Mouse (Mus musculus): ENCODE data around the gene Rpl36a-ps1. TPM values are rescaled to one million over a fixed set of nuclear protein-coding genes. Genes with fewer than 3 reads are reported as not detected.
"Not testable (repeated sequence)": the region's sequence is repeated elsewhere in the genome, so short reads cannot be mapped to it uniquely, and the experiment has no call there.

Gene Rpl36a-ps1
- polyA plus RNA-seq (2014; fragmentation: Nextera tagmentation; extraction: Ambion mirVana): 1.6 and 2.5 TPM in 2 replicates

GRCm38 (mm10) chr14:98994218-98994617, at the start of gene Rpl36a-ps1:
Gene Rpl36a-ps1 (minus strand): TSS chr14:98994318.
- no peaks in the 10 kb centered on the region for H3K9me3 ChIP-seq (ENCODE audit: control insufficient read depth, low read length)
- no peaks in the 10 kb centered on the region for H3K4me1 ChIP-seq (ENCODE audit: control insufficient read depth, insufficient read depth, low read length)
- no peaks in the 10 kb centered on the region for H3K27me3 ChIP-seq (ENCODE audit: control insufficient read depth, insufficient read depth, low read length)
- ATAC-seq (ENCODE audit: insufficient read depth, low FRiP score, low TSS enrichment) (no peak), DNase-seq (ENCODE audit: low spot score) (no peak)
- H3K4me2 ChIP-seq (ENCODE audit: low read depth): no peak within 1 kb of the TSS
- WGBS: 98% methylated on average over 7 of the region's 7 CpGs
- H3K36me3 ChIP-seq (ENCODE audit: control insufficient read depth, insufficient read depth, low read length): no peaks in the 10 kb centered on the region
- no peak within 1 kb of the TSS for H3K4me3 ChIP-seq (ENCODE audit: low read depth, low read length)
- H3K27ac ChIP-seq (ENCODE audit: low read depth, low read length): no peak within 1 kb of the TSS
- H3K9ac ChIP-seq (ENCODE audit: low read length): no peak within 1 kb of the TSS

GRCm38 (mm10) chr14:99043499-99043898, 49.4 kb upstream of the Rpl36a-ps1 start:
- Histone ChIP-seq H3K4me3 (ENCODE audit: low read depth, low read length) (no peak overlapping the region), H3K27ac (ENCODE audit: low read depth, low read length) (no peak overlapping the region), H3K9ac (ENCODE audit: low read length) (no peak overlapping the region), H3K36me3 (ENCODE audit: control insufficient read depth, insufficient read depth, low read length) (no peaks in the 10 kb centered on the region; the same call in 1 of the 2 replicates), H3K27me3 (ENCODE audit: control insufficient read depth, insufficient read depth, low read length) (no peaks in the 10 kb centered on the region), H3K4me2 (ENCODE audit: low read depth) (no peak overlapping the region), H3K4me1 (ENCODE audit: control insufficient read depth, insufficient read depth, low read length) (peaks cover 11% of the 10 kb centered on the region), H3K9me3 (ENCODE audit: control insufficient read depth, low read length) (no peaks in the 10 kb centered on the region)
- WGBS: 50% methylated on average over 1 of the region's 1 CpGs
- DNase-seq (ENCODE audit: low spot score): no peak
- ATAC-seq (ENCODE audit: insufficient read depth, low FRiP score, low TSS enrichment): no peak

- no peaks in the 10 kb centered on the region; the same call in 1 of the 2 replicates for H3K36me3 ChIP-seq (ENCODE audit: control insufficient read depth, insufficient read depth, low read length)
- DNase-seq (ENCODE audit: low spot score): no peak
- H3K9ac ChIP-seq (ENCODE audit: low read length): no peak overlapping the region
- 76% methylated on average over 4 of the region's 4 CpGs for WGBS
- H3K4me2 ChIP-seq (ENCODE audit: low read depth): no peak overlapping the region
- no peak overlapping the region for H3K27ac ChIP-seq (ENCODE audit: low read depth, low read length)
- H3K27me3 ChIP-seq (ENCODE audit: control insufficient read depth, insufficient read depth, low read length): no peaks in the 10 kb centered on the region
- no peak overlapping the region for H3K4me3 ChIP-seq (ENCODE audit: low read depth, low read length)
- H3K9me3 ChIP-seq (ENCODE audit: control insufficient read depth, low read length): no peaks in the 10 kb centered on the region
- peaks cover 11% of the 10 kb centered on the region for H3K4me1 ChIP-seq (ENCODE audit: control insufficient read depth, insufficient read depth, low read length)
- ATAC-seq (ENCODE audit: insufficient read depth, low FRiP score, low TSS enrichment): no peak
Measured at GRCm38 (mm10) chr14:99041416-99041815, 47.3 kb upstream of the Rpl36a-ps1 start.

GRCm38 (mm10) chr14:99039308-99039707, 45.2 kb upstream of the Rpl36a-ps1 start:
- not testable (repeated sequence) for H3K27me3 ChIP-seq (ENCODE audit: control insufficient read depth, insufficient read depth, low read length); ATAC-seq (ENCODE audit: insufficient read depth, low FRiP score, low TSS enrichment); H3K9ac ChIP-seq (ENCODE audit: low read length); H3K4me3 ChIP-seq (ENCODE audit: low read depth, low read length); DNase-seq (ENCODE audit: low spot score); H3K27ac ChIP-seq (ENCODE audit: low read depth, low read length); H3K4me1 ChIP-seq (ENCODE audit: control insufficient read depth, insufficient read depth, low read length); H3K9me3 ChIP-seq (ENCODE audit: control insufficient read depth, low read length); H3K36me3 ChIP-seq (ENCODE audit: control insufficient read depth, insufficient read depth, low read length); H3K4me2 ChIP-seq (ENCODE audit: low read depth)
- WGBS: 63% methylated on average over 5 of the region's 5 CpGs

GRCm38 (mm10) chr14:99037703-99038102, 43.6 kb upstream of the Rpl36a-ps1 start:
- Histone ChIP-seq H3K9me3 (ENCODE audit: control insufficient read depth, low read length) (no peaks in the 10 kb centered on the region), H3K9ac (ENCODE audit: low read length) (no peak overlapping the region), H3K4me1 (ENCODE audit: control insufficient read depth, insufficient read depth, low read length) (no peaks in the 10 kb centered on the region), H3K36me3 (ENCODE audit: control insufficient read depth, insufficient read depth, low read length) (no peaks in the 10 kb centered on the region; the same call in none of the 2 replicates), H3K27me3 (ENCODE audit: control insufficient read depth, insufficient read depth, low read length) (no peaks in the 10 kb centered on the region), H3K4me2 (ENCODE audit: low read depth) (no peak overlapping the region), H3K27ac (ENCODE audit: low read depth, low read length) (no peak overlapping the region), H3K4me3 (ENCODE audit: low read depth, low read length) (no peak overlapping the region)
- ATAC-seq (ENCODE audit: insufficient read depth, low FRiP score, low TSS enrichment) (no peak), DNase-seq (ENCODE audit: low spot score) (no peak)
- 82% methylated on average over 2 of the region's 2 CpGs for WGBS

- H3K36me3 ChIP-seq (ENCODE audit: control insufficient read depth, insufficient read depth, low read length): no peaks in the 10 kb centered on the region; the same call in none of the 2 replicates
- WGBS: 84% methylated on average over 4 of the region's 4 CpGs
- no peak overlapping the region for H3K27ac ChIP-seq (ENCODE audit: low read depth, low read length)
Measured at GRCm38 (mm10) chr14:99036039-99036438, 41.9 kb upstream of the Rpl36a-ps1 start.

GRCm38 (mm10) chr14:99034851-99035250, 40.7 kb upstream of the Rpl36a-ps1 start:
- not testable (repeated sequence) for H3K4me2 ChIP-seq (ENCODE audit: low read depth); ATAC-seq (ENCODE audit: insufficient read depth, low FRiP score, low TSS enrichment); H3K4me3 ChIP-seq (ENCODE audit: low read depth, low read length); H3K4me1 ChIP-seq (ENCODE audit: control insufficient read depth, insufficient read depth, low read length); H3K27ac ChIP-seq (ENCODE audit: low read depth, low read length); DNase-seq (ENCODE audit: low spot score); H3K9ac ChIP-seq (ENCODE audit: low read length); H3K36me3 ChIP-seq (ENCODE audit: control insufficient read depth, insufficient read depth, low read length); H3K27me3 ChIP-seq (ENCODE audit: control insufficient read depth, insufficient read depth, low read length); H3K9me3 ChIP-seq (ENCODE audit: control insufficient read depth, low read length)
- WGBS: 92% methylated on average over 8 of the region's 8 CpGs

More at GRCm38 (mm10) chr14:99036039-99036438, 41.9 kb upstream of the Rpl36a-ps1 start:
- Histone ChIP-seq H3K27me3 (ENCODE audit: control insufficient read depth, insufficient read depth, low read length) (no peaks in the 10 kb centered on the region), H3K9me3 (ENCODE audit: control insufficient read depth, low read length) (no peaks in the 10 kb centered on the region), H3K4me3 (ENCODE audit: low read depth, low read length) (no peak overlapping the region), H3K9ac (ENCODE audit: low read length) (no peak overlapping the region), H3K4me2 (ENCODE audit: low read depth) (no peak overlapping the region), H3K4me1 (ENCODE audit: control insufficient read depth, insufficient read depth, low read length) (no peaks in the 10 kb centered on the region)
- DNase-seq (ENCODE audit: low spot score): no peak
- no peak for ATAC-seq (ENCODE audit: insufficient read depth, low FRiP score, low TSS enrichment)

GRCm38 (mm10) chr14:99032596-99032995, 38.5 kb upstream of the Rpl36a-ps1 start:
- Histone ChIP-seq H3K9ac (ENCODE audit: low read length) (no peak overlapping the region), H3K27me3 (ENCODE audit: control insufficient read depth, insufficient read depth, low read length) (no peaks in the 10 kb centered on the region), H3K4me1 (ENCODE audit: control insufficient read depth, insufficient read depth, low read length) (no peaks in the 10 kb centered on the region), H3K9me3 (ENCODE audit: control insufficient read depth, low read length) (no peaks in the 10 kb centered on the region; the same call in 1 of the 2 replicates), H3K4me3 (ENCODE audit: low read depth, low read length) (no peak overlapping the region), H3K4me2 (ENCODE audit: low read depth) (no peak overlapping the region), H3K36me3 (ENCODE audit: control insufficient read depth, insufficient read depth, low read length) (no peaks in the 10 kb centered on the region; the same call in 1 of the 2 replicates), H3K27ac (ENCODE audit: low read depth, low read length) (no peak overlapping the region)
- ATAC-seq (ENCODE audit: insufficient read depth, low FRiP score, low TSS enrichment) (no peak), DNase-seq (ENCODE audit: low spot score) (no peak)
- 87% methylated on average over 5 of the region's 5 CpGs for WGBS

GRCm38 (mm10) chr14:99031337-99031873, 37.3 kb upstream of the Rpl36a-ps1 start:
- Histone ChIP-seq H3K4me1 (ENCODE audit: control insufficient read depth, insufficient read depth, low read length) (no peaks in the 10 kb centered on the region), H3K27me3 (ENCODE audit: control insufficient read depth, insufficient read depth, low read length) (no peaks in the 10 kb centered on the region), H3K4me3 (ENCODE audit: low read depth, low read length) (no peak overlapping the region), H3K27ac (ENCODE audit: low read depth, low read length) (no peak overlapping the region), H3K9ac (ENCODE audit: low read length) (no peak overlapping the region), H3K4me2 (ENCODE audit: low read depth) (no peak overlapping the region), H3K9me3 (ENCODE audit: control insufficient read depth, low read length) (no peaks in the 10 kb centered on the region; the same call in 1 of the 2 replicates), H3K36me3 (ENCODE audit: control insufficient read depth, insufficient read depth, low read length) (no peaks in the 10 kb centered on the region; the same call in 1 of the 2 replicates)
- no peak for ATAC-seq (ENCODE audit: insufficient read depth, low FRiP score, low TSS enrichment)
- 85% methylated on average over 5 of the region's 5 CpGs for WGBS
- no peak for DNase-seq (ENCODE audit: low spot score)
